Mouse (Mus musculus) urinary bladder, adult 18-20 months (tissue): ENCODE results near the gene Cct8l1.

Experiments used
- DNase-seq, 2 experiments: peaks; one replicate each; pipeline ENCODE4 v3.0.0; 2022; ENCODE audit warnings: low spot score in 2 of 2, mixed read lengths in 2 of 2

The Cct8l1 gene

DNA sequence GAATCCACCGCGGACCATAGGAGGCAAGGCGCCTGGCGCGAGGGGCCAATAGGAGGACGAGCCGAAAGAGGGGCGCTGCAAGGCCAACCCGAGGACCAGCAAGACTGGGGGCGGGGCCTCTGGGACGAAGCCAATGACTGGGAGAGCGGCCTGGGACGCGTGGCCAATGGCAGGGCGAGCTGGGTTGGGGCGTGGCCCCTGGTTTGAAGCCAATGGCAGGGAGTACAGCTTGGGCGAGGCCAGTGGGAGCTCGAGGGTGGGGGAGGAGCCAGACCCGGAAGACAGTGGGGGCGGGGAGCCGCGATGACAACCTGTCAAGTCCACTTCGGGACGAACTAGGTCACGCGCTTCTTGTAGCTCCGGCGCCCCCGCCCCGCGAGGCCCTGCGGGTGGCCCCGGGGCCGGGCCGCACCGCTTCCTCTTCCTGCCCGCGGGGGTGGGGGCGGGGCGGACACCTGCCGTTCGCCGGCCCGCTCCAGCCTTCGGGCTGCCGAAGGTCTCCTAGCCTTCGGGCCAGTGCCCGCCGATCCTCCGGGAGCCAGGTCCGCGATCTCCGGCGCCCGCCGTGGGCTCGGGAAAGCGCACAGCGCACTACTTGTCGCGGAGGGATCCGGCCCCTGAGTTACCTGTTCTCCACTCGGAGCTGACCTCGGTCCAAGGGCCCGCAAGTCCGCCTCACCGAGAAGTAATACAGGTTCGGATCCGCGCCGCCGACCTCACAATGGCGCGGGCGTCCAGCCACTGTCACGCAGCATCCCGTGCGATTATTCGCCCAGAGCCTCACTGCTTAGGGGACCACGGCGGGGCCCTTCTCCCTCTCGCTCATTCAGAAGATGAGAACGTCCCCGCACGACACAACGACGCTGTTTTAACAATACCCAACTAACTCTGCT lies 13.9 kb downstream of the Cct8l1 start:
- DNase-seq, result peak; percentile 98 to 100

DNA sequence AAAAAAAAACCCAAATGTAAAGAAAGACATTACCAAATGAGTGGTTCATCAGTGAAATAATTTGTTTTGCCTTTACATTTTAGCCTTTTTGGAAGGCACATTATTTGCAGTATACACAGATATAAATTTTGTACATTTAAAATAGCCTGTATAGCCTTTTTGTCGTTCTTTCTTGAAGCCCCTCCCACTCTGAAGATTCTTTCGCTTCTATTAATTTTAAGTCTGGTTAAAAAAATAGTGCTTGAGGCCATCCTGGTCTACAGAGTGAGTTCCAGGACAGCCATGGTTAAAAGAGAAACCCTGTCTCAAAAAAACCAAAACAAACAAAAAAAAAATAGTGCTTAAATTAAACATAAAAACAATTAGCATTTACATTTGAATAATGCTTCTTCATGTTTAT lies 14.8 kb downstream of the Cct8l1 start:
- DNase-seq, result no peak

GRCm38 (mm10) chr5:25532256-25533147 lies 16.6 kb downstream of the Cct8l1 start:
- no peak for DNase-seq

- DNase-seq, result no peak
Measured at GRCm38 (mm10) chr5:25533298-25533697, 17.4 kb downstream of the Cct8l1 start.

DNA sequence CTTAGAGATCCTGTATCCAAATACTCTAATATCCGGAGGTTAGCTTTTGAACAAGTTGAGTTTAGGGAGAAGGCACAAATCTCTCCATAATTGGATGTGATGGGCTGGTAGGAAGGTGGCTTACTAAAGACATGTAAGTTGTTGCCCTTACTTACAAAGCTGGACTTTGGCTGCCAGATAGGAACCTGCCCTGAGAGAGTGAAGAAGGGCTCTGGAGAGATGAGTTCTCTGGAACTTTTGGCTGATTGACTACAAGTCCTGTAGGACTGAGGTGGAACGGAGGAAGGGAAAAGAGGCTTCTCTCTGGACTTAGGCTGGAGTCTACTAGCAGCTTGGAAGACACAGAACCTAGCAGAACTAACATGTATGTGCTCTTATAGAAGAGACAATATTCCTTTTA lies 19.7 kb downstream of the Cct8l1 start:
- no peak for DNase-seq

- DNase-seq, result no peak
Measured at GRCm38 (mm10) chr5:25536451-25536850, 20.6 kb downstream of the Cct8l1 start.

GRCm38 (mm10) chr5:25536921-25537409 lies 21.1 kb downstream of the Cct8l1 start:
- peak in 1 of 2 experiments; percentile 14 for DNase-seq

DNA sequence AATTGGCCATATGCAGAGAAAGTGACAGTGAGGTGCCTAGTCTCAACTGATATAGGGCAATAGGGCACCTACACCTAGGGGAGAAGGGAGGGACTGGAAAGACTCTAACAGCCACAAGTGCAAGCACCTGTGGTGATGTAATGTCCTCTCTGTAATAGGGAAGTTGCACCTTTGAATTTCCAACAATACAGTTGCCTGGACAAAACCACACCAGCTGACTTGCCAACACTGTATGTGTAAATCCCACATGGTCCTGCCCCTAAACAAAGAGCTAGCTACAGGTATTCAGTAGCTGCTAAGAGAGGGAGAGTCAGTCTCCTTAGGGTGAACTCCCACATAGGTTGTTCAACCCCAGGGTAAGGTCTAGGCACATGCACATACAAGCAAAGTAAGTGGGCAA lies 24.5 kb downstream of the Cct8l1 start:
- DNase-seq, result no peak

DNA sequence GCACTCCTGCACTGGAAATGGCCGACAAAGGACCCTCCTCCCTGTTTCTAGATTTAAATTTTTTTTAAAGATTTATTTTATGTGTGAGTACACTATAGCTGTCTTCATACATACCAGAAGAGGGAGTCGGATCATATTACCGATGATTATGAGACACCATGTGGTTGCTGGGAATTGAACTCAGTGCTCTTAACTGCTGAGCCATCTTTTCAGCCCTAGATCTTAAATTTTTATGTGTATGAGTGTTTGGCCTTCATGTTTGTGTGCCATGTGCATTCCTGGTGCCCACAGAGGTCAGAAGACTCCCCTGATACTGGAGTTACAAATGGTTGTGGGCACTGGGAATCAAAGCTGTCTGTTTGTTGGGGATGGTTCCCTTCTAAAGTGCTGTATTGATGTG lies 25.1 kb downstream of the Cct8l1 start:
- DNase-seq, result no peak

DNA sequence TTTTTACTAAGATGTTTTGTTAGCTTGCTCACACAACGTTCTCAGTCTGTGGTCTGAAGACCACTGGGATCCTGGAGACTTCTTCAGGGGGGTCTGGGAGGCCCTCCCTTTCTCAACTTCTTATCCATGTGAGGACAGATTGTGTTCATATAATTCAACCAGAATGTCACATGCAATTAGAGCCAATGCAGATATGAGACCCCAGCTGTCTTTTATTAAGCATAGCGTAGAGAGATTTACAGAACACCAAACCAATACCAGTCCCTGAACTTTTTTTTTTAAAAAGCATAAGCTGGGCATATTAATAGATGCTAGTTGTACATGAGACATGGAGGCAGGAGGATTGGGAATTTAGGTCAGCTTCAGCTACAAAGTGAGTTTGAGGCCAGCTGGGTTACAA lies 25.8 kb downstream of the Cct8l1 start:
- no peak for DNase-seq

- DNase-seq, result peak in 1 of 2 experiments; percentile 33
Measured at GRCm38 (mm10) chr5:25544061-25544460, 28.2 kb downstream of the Cct8l1 start.

GRCm38 (mm10) chr5:25544566-25544965 lies 28.7 kb downstream of the Cct8l1 start:
- peak; percentile 14 to 27 for DNase-seq

DNA sequence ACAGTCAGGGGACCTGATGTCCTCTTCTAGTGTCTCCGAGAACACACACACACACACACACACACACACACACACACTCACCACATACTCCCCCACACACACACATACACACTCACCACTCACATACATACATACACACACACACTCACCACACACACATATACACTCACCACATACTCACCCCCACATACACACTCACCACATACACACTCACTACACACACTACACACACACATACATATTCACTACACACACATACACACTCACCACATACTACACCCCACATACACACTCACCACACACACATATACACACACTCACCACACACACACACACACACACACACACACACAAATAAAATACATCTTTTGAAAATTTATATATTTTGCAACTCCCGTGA lies 31.0 kb downstream of the Cct8l1 start:
- DNase-seq, result no peak

DNA sequence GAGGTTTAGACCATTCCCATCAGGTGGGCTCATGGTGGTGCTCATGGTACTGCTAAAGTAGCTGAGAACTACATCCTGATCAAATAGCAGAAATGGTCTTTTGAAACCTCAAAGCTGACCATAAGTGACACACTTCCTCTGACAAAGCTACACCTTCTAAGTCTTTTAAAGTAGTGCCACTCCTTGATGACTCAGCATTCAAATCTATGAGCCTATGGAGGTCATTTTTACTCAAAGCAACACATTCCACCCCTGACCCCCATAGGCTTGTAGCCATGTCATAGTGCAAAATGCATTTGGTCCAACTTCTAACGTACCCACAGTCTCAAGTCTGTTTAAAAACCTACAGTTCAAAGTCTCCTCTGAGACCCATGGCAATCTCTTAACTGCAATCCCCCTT lies 35.0 kb downstream of the Cct8l1 start:
- no peak for DNase-seq

DNA sequence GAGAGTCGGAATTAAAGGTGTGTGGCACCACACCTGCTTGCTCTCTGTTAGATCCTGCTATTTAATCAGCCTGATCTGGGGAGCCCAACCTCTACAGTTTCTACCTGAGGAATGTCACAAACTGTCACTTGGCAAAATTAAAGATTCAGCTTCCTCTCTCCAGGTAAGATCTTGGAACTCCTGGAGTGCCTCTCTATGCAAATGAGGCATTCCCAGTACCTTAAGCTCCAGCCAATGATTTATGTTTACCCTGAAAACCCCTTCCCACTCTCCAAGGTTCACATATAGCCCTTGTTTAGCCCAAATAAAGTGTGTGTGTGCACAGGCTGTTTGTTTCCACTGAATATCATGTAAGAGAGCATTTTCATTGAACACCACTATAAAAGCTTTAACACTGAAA lies 38.3 kb downstream of the Cct8l1 start:
- DNase-seq, result no peak

- DNase-seq, result no peak
Measured at GRCm38 (mm10) chr5:25554689-25555088, 38.8 kb downstream of the Cct8l1 start.

DNA sequence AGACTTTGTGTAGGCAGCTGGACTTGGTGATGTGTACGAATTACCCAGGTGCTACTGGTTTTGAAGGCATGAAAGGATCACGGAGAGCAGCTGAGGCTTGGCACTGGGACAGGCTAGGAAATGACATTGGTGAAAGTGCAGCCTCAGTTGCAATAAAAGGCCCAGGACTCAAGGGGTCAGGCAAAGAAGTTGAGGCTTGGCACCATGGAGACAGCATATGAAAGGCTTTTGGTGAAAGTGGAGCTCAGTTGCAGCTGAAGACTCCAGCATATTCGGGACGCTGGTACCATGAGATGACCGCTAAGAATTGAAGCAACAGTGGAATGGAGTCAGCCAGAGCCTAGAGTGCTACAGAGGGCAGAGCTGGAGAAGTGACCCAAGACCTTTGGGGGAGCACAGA lies 39.8 kb downstream of the Cct8l1 start:
- DNase-seq, result no peak

GRCm38 (mm10) chr5:25556363-25556762 lies 40.5 kb downstream of the Cct8l1 start:
- DNase-seq, result no peak
